Mouse (Mus musculus) embryo, embryonic 11.5 days (tissue): ENCODE data around the gene Cdh22.

ENCODE experiments used
- DNase-seq: peaks from one replicate; pipeline ENCODE4 v3.0.0-alpha.2; 2012; ENCODE audit warnings: low read depth, low spot score

Gene Cdh22

DNA sequence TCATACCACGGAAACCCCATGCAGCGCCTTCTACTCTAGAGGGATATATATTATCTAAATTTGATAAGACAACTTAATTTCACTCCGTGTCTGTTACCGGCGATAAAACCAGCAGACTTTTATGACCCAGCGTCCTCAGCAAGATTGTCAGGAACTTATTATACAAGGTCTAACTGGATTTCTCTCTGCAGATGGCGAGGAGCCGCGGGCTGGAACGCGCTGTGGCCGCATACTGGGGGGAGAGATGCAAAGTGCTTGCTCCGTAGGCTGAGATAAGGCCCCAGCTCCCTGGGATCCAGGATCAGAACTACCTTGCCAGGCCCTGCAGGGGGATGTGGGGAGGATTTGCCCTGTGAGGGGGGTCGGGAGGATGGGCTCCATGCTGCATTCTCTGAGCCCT lies 145.2 kb downstream of the Cdh22 start:
- no peak for DNase-seq

DNA sequence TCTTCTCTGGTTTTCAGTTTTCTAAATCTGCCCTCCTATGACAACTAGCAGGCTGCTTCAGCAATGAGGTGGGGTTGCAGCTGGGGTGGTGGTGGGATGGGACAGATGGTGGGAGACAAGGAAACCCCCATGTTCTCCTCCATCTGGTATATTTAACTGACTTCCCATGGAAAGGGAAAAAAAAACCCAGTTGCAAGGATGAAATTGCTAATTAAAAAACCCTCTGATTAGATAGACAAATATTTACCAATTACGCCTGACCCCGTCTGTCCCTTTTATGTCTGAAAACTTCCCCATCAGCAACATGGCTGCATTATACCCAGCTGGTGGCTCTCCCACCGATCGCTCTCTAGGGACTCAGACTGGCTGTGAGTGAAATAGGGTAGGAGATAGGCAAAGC lies 148.0 kb downstream of the Cdh22 start:
- no peak for DNase-seq

DNA sequence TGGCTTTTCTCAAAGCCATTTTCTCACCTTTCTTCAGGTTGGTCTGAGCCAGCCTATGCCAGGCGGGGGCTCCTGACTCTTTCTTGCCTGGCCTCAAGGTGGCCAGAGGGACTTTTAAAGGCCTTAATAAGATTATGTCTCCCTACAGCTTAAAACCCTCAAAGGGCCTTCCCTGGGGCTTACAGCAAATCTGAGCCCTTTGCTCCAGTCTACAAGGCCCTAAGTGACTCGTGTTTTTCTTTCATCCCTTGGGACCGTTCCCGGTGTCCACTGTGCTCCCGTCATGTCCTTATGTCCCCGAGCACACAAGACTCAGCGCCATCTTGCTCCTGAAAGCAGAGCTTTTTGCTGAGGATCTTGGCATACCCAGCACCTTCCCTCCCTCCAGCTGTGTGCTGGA lies 153.4 kb downstream of the Cdh22 start:
- DNase-seq: no peak

DNA sequence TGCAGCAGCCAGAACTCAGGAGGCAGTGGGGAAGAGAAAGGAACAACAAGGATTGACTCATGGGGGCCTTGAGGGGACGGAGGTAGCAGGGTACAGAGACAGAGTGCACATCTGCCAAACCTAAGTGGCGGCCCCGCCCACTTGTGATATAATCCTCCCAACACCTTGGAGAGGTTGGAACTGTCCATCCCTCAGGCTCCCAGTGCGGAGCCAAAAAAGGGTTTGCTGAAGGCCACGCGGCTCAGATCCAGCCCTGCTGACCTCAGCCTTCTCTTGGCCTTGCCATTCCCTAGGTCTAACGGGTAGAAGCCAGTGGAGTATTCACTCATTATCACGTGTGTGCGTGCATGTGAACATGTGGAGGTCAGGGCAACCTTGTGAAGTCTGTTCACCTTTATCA lies 154.0 kb downstream of the Cdh22 start:
- no peak for DNase-seq

DNA sequence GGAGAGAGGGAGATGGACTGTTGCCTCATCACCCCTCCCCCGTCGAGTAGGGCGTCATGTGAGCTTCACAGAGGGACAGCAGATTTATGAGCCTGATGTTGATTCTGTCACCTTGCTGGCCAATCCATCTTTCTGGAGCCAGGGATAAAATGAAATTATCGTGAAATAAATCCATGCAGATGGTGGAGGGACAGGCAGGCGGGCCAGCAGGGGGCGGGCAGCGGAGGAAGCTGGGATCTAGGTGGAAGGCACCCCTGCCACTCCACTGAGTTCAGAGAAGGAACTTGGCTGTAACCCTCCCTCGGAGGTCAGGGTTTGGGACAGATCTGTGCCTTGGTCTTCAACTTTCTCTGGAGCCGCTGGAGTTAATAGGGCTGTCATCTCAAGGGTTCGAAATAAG lies 156.0 kb downstream of the Cdh22 start:
- DNase-seq: no peak

GRCm38 (mm10) chr2:165078045-165078444 lies 156.6 kb downstream of the Cdh22 start:
- no peak for DNase-seq

DNA sequence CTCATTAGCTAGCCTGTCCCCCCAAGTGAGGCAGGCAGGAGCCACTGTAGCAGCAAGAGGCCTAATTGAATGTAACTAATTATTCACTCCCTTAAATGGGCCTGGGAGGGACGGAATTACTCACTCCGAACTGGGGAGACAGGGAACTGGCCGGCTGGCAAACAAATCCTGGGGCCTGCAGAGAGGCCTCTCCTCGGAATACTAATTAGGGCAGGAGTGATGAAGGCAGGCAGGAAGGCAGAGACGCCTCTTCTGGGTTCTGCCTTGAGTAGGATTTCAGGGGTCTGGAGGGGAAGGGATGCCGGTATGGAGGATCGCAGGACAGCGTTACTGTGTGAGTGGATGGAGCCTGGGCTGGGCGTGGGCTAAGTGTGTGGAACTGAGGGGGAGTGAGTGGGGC lies 157.6 kb downstream of the Cdh22 start:
- DNase-seq: no peak

DNA sequence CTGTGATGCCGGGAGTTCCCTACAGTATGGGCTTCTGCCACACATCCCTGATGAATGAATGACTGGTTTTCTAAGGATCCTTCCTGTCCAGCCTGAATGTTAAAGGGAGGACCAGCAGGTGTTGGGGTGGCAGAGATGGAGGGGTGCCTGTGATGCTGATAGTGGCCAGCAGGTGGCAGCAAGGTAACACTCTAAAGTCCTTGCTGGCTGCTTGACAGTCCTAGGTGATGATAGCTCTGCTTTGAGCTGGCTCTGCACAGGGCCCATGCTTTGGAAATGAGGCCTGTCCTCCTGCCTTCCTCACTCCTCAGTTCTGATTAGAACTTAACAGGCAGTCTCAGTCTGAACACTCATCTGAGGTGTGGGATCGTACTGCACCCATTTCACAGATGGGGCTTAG lies 159.7 kb downstream of the Cdh22 start:
- peak; percentile 64 for DNase-seq

- DNase-seq: no peak
These were observed 160.4 kb downstream of the Cdh22 start for GRCm38 (mm10) chr2:165074081-165074884.

GRCm38 (mm10) chr2:165073381-165073781 lies 161.3 kb downstream of the Cdh22 start:
- no peak for DNase-seq

DNA sequence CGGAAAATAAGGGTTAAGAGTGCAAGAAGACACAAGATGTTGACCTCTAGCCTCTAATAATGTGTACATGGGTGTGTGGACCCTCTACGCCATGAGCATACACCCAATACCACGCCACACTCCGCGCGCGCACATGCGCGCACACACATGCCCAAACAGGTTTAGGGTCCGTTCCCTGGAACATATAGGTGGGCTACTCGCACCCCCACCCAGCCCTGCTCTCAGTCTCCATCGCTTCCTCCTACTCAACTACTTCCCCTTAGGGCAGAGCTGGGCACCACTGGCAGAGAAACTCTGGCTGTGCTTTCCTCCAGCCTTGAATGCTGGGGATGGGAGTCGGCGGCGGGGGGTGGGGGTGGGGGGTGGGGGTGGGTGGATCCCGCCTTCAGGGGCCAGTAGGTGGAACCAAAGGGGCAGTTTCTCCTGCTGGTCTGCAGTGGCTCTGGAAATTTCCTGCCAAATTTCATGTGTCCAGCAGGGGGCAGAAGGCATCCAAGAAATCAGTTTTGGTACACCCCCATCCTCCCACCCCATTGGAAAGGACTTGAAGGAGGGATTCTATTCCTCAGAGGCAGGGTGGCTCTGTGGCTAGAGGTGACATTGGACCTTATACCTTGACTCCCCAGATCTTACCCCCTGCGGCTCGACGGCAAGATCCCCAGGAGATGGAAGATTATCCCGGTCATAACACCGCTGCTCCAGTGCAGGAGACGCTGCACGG lies 164.4 kb downstream of the Cdh22 start:
- DNase-seq: peak; percentile 35

- DNase-seq: no peak
These were observed 165.8 kb downstream of the Cdh22 start for GRCm38 (mm10) chr2:165068806-165069205.

DNA sequence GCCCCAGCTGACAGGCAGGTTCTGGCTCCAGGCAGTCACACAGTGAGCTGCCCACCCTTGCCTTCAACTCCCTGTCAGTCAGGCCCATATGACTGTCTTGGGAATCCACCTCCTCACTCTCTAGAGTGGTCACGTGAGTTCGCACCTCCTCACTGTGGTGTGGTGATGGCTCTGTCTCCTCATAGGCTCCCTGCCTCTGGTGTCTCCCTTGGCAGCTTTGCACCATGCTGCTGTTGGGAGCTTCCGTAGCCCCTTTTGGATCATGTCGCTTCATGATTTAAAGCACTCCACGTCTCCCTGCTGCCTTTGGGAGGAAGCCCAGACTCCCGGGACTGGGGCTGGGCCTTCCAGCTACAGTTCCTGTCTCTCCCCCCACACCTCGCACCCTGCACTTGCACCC lies 170.2 kb downstream of the Cdh22 start:
- no peak for DNase-seq

GRCm38 (mm10) chr2:165061638-165062433 lies 172.8 kb downstream of the Cdh22 start:
- no peak for DNase-seq
